Mouse (Mus musculus) adrenal gland, adult 8-10 months (tissue): ENCODE measurements around the gene Sgms1. TPM values are rescaled to one million over a fixed set of nuclear protein-coding genes. Genes with fewer than 3 reads are reported as not detected.
"Not testable (repeated sequence)": the region's sequence is repeated elsewhere in the genome, so short reads cannot be mapped to it uniquely, and the experiment has no call there.

Source experiments
- DNase-seq: peaks from one replicate; pipeline ENCODE4 v3.0.0; 2022
- total RNA-seq, 4 experiments: library from RNA; stranded (reverse); gene quantifications; 2 replicates each; pipeline ENCODE4 v1.2.4; 2022

The Sgms1 gene
- total RNA-seq, 4 experiments from 2014 or later, result 96.1 to 103 (median 101) TPM

DNA sequence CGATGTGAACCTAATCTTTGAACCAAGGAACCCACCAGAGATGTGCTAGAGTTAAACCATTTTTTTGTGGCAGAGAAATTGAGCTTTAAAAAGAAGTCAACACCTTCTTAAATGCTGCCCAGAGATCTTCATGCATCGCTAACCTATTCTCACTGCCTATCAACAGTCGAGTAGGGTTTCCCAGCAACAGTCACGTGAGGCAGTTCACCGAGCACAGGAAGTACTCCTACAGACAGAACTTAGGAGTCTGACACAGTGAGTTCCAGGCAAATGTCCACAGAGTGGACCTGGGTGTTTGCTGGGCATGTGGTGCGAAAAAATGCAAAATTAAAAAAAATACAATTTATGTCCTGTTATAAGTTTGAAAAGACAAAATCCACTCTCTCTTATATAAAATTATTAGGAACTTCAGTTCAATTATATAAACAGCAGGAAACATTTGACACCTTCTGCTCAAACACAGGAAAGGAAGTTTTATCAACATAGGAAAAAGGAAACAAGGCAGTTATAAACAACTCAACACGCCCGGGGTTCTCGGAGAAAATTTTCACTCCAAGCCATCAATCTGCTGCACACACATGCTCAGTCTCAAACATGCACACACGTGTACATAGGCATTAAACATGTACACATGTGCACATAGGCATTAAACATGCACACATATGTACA lies 64.3 kb downstream of the Sgms1 start:
- no peak for DNase-seq

DNA sequence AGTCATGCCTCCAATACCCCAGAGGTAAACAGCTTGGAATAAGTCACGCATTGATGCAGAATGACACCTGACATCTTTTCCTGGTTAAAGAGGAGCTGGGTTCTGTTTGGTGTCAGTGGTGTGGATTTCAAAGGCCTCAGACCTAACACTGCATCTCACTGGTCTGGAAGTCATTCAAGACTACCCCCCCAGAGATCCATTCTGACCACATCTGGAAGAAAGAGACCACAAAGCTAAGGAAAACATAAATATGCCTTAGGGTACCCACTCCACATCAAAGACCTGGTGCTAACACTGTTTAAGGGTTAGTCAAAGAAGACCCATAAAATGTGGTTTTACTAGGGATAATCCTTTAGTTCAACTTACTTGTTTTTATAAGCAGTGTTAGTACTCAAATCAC lies 65.0 kb downstream of the Sgms1 start:
- no peak for DNase-seq

DNA sequence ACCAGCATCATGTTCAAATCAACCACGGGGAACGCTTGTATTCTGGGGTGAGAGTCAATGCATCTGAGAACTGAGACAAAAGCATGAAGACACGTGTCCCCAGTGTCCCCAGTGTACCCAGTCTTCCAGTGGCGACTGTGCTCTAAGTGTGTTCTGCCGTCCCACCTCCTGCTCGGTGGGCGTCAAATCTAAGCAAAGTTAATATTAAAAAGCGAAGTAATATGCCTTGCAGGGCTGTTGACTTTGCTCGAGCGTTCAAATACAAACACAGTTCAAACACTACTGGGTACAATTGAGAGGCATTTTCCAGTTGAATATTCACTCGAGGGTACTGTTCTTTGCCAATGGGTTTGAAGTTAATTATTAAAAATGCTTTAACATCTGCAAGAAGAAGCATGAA lies 66.4 kb downstream of the Sgms1 start:
- no peak for DNase-seq

DNA sequence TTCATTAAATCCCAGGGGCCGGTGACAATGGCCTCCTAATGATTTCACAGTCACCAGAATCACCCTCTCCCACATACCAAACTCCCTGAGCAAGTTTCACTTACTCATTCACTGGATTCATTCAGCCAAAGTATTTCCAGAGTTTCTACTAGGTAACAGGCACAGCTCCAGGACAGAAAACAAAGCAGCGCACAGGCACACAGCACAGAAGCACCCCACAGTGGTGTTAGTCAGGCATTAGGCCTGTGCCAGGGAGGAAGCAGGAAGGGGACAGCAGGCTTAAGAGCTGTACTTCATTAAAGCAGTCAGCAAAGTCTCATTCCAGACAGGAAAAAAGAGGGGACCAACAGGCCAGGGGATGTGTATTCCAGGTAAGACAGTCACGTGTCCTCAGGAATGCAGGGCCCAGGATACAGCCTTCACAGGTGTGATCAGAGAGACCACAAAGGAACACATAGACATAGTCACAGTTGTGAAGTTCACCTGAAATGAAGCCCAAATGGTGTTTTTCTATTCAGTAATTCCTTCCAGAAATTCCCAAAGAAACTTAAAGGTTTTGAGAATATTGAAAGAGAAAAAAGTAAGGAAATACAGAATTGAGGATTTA lies 67.0 kb downstream of the Sgms1 start:
- peak; percentile 64 for DNase-seq

DNA sequence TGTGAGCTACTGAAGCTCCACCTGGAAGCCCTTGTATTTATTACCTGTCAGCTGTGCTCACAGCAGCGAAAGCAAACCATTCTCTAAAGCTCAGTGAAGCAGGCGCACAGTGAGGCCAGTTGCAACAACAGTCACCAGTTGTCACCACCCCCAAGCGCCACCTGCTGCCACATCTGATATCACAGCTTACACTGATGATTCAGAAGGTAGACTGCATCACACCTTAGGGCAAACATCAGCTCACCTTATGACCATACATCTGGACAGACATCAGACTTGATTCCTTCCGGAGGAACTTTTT lies 69.2 kb downstream of the Sgms1 start:
- peak; percentile 75 for DNase-seq

DNA sequence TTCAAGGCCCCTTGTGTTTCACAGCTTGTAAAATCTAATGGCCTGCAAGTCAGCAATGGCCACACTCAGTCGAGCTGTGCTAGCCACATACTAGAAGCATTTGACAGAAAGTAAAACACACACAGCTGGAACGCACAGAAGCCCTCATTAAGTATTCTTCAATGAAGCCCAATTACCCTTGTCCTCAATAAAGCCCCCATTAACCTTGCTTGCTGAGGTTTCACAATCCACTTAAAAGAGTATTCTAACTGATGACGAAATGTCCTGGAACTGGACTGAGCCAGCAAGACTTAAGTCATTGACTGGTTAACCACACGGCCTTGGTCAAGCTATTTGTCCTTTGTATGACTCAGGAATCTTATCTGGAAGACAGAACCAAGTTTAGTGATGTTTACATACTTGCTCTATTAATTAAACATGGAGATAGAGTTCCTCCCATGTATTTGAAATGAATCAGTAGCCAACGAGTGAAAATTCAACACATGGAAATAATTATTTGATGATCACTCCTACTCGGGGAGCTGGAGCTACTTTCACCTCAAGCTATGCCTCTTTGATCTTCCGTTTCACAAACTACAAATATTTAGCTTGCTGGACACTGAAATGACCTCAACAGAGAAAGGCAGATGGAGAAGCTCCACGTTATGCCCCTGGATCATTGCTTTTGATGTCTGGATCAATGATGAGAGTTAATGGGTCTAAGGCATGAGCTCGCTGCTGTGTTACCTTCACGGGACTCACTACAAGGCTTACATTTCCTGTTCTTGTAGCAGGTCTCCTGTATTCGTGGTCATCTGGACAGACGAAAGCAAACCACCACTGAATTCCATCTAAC lies 69.8 kb downstream of the Sgms1 start:
- DNase-seq, result peak; percentile 71

DNA sequence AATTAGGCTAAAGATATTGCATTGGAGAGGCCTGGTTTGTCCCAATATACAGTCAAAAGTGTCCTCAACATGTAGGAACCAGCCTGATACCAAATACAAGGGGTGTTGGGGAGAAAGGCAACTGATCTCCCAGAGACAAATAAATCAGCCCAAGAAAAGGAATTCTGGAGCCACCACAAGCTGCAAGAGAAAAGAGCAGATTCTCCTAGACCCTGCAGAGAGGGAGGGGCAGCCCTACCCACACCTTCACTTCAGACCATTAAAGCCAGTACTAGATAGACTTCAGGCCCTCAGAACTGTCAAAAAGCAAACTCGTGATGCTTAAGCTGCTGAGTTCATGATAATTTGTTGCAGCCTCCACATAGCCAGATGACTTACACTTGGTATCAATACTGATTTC lies 70.5 kb downstream of the Sgms1 start:
- no peak for DNase-seq

DNA sequence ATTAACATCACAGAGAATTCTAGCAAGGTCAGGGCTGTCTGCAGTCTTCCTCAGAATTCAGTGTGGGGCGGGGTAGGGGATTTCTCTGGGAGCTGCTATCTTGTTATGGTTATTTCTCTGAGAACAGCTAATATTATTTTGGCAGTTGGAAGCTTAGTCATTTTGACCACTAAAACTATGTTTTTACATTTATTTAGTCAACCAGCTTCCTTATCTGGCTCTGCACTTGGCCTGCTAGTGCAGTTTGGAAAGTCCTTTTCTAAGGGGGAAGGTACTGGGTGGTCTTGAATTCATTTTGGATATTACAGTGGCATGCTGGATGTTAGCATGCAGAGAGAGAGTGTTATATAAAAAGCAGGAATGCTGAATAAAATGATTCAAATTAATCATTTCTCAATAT lies 72.2 kb downstream of the Sgms1 start:
- not testable (repeated sequence) for DNase-seq

DNA sequence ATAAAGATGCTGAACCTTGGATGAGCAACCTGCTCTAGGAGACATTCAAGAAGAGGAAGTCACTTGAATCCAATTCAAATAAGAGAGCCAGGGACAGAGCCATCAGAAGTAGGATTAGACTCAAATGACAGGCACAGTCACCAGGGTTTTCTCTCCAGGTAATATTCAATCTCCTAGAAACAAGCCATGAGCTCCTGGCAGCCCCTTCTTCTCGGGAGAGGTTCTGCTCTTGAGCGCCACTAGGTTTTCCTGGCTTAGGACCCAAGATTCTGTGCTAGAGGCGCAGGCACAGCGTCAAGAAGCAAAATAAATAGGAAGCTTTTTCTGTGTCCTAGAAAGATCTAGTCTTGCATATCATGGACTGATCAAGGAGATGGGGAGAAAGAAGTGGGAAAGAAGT lies 76.2 kb downstream of the Sgms1 start:
- no peak for DNase-seq

DNA sequence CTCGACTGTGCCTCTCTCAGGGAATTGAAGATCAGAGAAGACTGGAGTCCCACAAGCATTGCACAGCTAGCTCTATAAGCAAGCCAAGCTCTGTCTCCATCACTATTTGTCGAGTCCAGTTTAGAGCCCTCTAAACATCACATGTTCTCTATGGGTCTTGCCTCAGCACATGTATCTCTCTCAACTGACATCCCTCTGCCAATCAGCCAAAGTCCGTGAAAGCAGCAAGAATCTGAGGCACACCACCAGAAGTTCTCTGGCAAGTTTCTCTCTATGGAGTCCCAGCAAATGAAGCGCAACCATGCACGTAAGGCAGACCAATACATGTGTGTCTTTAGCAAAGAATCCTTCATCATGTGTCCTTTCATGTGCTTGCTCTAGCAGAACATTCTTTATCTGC lies 77.8 kb downstream of the Sgms1 start:
- DNase-seq, result no peak

DNA sequence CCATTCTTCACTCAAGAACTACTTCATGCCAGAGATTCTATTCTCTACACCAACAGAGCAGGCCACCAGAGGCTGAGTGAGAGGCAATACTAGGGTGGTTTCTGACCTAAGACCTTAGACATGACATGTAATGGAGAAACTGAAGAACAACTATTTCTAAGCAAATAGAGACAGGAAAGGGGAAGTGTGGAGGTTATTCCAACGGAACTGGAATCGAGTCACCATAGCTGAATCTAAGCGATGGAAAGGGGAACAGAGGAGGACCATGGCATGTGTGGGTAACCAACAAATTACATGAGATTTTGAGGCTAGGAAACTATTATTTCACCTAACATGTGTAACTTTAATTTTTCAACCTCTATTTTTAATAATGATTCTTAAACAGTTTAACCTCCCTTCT lies 78.5 kb downstream of the Sgms1 start:
- DNase-seq, result no peak

DNA sequence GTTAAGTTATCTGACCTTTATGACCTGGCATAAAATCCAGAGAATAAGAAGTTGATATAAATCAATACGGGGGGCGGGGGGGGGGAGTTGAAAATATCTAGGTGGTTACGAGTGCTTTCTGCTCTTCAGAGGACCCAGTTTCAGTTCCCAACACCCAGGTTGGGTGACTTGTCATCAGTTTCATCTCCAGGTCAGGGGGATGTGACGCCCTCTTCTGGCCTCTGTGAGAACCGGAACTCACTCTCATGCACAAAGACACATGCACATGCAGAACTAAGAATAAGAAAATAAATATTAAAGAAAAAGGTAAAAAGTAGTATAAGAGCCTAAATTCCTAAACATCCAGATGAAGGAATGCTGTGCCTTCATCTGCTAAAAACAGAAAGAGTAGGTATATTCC lies 79.0 kb downstream of the Sgms1 start:
- DNase-seq, result no peak

DNA sequence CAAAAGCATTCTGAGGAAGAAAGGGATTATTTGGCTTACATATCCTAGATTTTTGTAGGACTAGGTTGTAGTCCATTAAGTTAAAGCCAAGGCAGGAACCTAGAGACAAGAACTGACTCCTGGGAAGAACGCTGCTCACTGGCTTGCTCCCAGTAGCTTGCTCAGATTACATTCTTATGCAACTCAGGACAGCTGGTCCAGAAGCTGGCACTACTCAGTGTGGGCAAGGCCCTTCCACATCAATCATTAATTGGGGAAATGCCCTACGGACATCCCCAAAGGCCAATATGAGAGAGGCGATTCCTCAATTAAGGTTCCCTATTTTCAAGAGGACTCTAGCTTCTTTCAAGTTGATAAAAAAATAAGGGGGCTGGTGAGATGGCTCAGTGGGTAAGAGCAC lies 80.2 kb downstream of the Sgms1 start:
- DNase-seq, result peak; percentile 53

DNA sequence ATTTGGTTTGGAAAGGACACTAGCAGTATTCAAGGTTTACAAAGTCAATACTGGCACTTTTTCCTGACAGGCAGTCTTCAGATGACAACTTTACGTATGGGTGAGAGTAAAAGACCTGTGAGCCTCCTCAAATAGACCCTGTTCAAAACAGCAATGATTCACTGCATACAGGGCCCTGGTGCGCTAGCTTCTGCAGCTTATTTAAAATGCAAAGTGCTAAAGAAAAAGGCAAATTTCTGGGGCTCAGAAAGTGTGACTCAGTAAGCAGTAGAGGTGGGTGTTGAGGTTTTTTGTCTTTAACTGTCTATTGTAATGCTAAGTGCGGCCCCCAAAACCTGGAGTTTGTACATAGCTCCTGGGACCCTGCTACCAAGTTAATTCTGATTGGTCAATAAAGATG lies 81.2 kb downstream of the Sgms1 start:
- DNase-seq, result no peak

DNA sequence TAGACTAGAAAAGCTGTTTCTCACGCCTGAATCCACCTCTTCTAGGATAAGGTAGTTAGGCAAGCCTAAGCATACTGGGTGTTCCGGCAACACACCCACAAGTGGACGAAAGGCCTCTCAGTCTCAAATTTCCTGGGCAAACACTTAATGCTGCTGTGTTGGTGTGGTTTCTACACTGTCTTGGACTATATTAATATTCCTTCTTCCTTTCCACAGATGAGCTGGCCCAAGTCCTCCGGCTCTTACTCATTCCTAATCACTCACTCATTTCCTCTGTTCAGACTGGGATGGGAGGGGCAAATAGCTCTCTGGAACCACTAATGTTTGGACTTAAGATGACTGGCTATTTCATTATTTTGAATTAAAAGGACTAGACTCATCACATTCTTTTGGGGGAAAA lies 84.6 kb downstream of the Sgms1 start:
- peak; percentile 47 for DNase-seq

DNA sequence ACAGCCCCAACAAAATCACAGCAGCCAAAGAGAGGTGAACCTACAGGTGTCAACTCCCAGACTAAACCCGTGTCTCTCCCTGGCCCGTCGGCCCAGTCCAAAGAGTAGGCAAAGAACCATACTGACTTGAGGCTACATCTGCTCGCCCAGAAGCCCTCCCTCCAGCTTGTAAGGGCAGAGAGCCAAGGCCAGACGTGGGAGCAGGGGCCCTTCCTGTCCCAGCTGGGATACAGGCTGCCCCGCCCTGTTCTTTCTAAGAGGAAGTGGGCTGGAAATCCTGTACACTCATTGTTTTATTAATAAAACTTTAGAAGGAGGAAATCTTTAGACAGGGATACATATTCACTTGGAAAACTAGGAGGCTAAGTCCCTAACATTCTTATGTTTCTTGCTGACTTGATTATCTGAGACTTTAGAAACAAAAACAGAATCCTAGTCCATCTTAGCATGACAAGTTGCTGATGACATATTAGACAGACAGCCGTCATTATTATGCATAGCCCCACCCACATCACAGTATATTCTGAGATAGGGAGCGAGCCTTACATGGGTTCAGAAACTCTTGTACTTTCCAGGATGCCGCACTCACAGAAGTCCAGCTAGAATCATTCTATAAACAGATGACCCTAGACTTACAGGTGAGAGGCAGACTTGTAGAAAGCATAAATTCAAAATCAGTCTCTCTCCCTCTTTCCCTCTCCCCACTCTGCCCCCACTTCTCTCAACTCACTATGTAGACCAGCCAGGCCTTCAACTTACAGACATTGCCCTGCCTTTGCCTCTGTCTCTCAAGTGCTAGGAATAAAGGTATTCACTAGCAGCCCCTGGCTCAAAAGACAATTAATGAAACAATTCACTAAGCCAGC lies 85.3 kb downstream of the Sgms1 start:
- peak; percentile 69 for DNase-seq

DNA sequence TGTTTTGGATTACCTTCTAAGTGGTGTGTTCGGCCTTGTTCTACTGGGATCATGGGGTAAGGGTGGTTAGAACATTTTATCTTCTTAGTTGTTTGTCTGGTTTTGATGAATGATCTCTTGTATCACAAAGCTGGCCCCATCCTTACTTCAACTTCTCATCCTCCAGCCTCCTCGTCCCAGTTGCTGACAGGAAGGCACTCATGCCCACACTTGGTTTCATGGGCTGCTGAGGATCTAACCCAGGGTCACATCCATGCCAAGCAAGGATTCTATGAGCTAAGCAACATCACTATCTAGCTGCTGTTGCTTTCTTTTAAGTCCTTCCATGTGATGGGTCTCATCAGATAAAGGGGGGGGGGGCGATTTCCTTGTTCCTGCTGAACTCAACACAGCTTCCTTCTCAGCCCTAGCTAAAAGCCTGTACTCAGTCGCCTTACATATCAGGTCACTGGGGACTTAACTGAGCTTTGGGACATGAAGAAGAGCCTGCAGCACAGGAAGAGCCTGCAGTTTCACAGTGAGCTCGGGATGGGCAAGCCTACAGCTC lies 86.6 kb downstream of the Sgms1 start:
- DNase-seq, result no peak

DNA sequence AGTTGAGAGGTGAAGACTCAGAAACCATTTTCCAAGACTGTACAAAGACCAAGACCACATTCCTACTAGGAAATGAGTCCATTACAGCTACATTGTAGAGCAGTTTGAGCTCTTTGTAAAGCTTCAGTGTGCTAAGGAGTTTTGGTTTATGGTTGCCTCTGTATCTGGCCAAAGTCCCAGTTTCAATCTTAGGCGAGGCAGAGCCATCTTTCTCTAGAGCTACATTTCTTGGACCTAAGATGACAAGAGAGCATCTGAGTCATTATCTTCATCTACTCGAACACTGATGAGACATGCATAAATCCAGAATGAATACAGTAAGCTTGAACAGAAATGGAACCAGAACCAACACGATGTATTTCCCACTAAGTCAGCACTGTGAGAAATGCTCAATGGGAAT lies 87.9 kb downstream of the Sgms1 start:
- no peak for DNase-seq

DNA sequence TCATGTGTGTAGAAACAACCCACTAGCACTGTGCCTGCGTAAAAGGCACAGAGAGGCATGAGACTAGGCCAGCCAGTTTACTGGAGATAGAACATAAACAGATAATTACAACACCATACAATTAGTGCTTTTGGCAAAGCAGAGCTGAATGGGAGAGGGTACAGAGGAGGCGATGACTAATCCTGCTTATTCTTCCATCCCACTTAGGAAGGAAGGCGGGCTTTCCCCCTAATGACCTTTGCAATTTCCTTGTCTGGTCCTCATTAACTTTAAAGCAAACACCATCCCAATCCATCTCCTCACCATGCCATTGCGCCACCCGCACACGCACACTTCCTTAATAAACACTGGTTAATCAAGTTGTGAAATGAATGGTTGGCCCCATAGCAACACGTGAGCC lies 91.3 kb downstream of the Sgms1 start:
- DNase-seq, result no peak

DNA sequence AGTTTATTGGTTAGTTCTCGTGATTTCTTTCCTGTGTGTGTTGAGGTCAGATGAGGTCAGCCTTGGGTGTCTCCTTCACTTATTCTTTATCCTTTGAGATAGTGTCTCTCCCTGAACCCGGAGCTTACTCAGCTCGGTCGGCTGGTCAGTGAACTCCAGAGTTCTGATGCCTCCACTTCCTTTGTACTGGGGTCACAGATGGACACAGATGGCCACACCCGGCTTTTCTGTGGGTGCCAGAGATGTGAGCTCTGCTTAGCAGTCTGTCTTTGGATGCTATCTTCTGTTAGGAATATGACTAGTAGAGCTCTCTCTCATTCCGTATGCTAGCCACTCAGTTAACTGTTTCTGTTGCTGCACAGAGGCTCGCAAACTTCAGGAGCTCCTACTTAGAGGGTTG lies 92.7 kb downstream of the Sgms1 start:
- no peak for DNase-seq

DNA sequence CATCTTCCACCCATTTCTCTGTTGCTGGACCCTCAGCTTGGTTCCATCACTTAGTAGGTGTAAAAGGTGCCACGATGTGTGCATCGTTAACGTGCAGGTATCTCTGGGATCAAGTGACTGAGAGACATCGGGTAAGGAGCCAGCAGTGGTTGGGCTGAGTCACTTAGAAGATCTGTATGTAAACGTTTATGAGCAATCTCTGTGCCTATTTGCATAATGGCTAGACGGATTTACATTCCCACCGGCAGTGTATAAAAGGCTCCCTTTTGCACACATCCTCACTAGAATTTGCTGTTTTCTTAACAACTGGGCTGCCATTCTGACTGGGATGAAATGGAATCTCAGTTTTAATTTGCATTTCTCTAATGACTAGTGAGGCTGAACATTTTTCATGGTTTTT lies 93.9 kb downstream of the Sgms1 start:
- DNase-seq, result no peak
